Mouse (Mus musculus): ENCODE measurements around the gene Clec4a1. TPM values are rescaled to one million over a fixed set of nuclear protein-coding genes. Genes with fewer than 3 reads are reported as not detected.

Gene Clec4a1
- under 1 TPM; 0.24 to 0.62 TPM for total RNA-seq (2021)
- long read RNA-seq, experiment 1 = 0 reads
- long read RNA-seq, experiment 2 = 0 reads

DNA sequence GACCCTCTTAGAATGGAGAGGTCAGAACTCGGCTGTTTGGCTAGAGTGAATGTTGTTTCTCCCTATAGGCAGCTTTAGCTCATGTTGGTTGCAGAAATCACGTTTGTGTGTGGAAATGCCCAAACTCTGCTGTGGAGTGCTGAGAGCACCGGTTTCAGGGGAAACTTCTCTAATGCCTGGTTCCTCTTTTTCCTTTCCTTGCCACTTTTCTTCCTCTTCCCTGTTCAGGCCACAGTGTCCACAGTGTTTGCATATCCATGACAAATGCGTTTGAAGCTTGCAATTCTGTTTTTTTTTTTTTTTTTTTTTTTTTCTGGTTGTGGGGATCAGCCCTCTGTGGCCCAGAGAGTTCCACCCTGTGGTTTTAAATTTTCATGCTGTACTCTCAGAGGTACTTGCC, at the start of gene Clec4a1:
Gene Clec4a1, plus strand, starts transcription at position 398 of the 400 bp plus-strand sequence.
- no peak for DNase-seq (ENCODE audit: low spot score in 2 of 2)

DNA sequence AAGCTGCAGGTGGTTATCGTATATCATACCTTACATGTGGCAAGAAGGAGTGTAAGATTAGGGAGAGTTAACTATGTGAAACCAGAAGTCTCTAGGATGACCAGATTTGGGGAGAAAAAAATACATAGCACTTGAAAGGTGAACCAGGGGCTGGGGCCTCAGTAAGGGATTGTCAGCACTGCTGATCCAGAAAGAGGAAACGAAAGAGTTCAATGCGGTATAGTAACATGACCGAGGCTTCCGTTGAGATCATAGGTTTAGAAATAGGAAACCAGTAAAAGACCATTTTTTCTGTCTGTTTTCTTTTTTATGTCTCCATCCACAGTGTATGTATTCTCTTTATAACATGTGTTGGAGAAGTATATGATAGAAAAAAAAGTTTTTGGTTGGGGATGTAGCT, 48.8 kb upstream of the Clec4a1 start:
- no peak for DNase-seq (ENCODE audit: low spot score in 2 of 2)

DNA sequence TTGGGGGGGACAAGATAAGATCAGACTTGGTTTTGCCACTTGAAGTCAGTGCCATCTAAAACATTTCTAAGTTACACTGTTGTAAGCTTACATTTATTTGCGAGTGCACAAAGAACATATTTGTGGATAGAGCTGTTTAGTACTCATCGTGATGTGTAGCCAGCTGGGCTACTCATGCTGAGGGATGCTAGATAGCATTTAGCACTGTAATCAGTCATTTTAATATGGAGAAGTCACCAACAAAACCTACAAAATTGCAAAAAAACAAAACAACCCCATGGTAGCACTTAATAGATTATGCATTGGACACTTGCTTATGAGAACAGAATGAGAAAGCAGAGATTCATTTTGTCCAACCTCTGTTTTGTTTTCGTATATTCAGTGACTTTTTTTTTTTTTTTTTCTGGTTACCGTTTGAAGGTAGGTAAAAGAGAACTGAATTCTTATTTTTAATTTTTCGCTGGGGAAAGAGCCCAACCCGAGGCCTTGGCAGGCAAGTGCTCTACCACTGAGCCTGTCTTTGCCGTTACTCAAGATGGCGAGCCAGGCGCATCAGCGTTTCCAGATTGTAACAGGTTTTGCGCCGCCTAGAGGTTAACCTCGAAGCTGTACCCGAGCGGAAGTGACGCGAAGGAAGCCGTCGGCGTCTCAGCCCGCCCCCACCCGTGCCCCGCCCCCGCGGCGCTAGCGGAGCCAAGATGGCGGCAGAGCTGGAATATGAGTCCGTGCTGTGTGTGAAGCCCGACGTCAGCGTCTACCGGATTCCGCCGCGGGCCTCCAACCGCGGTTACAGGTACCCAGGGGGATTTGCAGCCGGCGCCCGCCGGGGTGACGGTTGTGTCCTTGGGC, 47.6 kb upstream of the Clec4a1 start, which contains the start of gene Necap1:
Gene Necap1, plus strand, starts transcription at position 604 of the 849 bp plus-strand sequence.
- peak; percentile 99 for DNase-seq (ENCODE audit: low spot score in 2 of 2)

DNA sequence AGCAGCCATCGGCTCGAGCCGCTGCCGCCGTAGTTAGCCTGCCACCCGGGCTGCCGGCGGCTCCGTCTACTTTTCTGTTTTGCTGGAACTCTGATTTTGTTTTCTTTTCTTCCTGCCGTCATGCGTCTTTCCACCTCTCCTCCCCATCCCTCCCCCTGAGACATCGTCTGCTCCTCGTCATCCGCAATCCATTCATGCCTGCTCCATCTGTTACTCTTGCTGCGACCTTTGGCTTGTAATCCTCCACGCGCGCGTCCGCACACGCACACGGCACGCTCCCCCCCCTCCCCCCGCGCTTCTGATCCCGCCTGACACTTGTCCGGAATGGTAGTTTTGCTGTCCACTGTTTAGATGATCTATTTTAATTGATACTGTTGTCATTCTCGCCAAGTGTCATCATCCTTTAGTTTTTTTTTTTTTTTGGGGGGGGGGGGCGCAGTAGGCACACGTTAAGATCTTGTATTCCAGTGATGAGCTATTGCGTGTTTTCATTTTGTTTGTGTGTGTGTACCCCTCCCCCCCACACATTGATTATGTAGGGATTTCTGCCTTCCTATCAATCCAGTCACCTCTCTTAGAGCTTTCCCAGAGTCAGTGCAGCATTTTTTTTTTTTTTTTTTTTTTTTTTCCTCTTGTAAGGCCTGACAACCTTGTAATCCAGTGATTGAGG, 46.8 kb upstream of the Clec4a1 start:
- DNase-seq (ENCODE audit: low spot score in 2 of 2) = no peak

DNA sequence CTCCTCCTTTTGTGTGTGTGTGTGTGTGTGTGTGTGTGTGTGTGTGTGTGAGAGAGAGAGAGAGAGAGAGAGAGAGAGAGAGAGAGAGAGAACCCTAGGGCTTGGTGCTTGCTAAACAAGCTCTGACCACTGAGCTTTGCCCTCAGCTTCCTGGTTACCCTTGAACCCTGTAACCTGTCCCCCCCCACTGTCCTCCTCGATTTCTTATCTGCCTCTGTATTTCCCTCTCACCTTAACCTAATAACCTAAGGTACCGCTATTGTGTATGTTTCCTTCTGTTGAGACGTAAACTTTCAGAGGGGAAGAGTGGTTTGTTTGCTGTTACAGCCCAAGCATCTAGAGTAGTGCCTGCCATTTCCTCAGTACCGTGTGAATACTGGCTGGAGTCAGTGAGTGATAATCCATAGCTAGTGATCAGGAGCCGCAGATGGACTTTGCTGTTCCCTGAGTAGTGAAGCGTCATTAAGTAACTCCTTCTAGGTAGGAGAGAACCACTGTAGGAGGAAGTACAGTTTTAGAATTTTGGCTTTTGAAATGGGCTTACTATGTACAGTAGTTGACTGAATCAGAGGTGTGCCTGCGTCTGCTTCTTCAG, 42.4 kb upstream of the Clec4a1 start:
- no peak for DNase-seq (ENCODE audit: low spot score in 2 of 2)

DNA sequence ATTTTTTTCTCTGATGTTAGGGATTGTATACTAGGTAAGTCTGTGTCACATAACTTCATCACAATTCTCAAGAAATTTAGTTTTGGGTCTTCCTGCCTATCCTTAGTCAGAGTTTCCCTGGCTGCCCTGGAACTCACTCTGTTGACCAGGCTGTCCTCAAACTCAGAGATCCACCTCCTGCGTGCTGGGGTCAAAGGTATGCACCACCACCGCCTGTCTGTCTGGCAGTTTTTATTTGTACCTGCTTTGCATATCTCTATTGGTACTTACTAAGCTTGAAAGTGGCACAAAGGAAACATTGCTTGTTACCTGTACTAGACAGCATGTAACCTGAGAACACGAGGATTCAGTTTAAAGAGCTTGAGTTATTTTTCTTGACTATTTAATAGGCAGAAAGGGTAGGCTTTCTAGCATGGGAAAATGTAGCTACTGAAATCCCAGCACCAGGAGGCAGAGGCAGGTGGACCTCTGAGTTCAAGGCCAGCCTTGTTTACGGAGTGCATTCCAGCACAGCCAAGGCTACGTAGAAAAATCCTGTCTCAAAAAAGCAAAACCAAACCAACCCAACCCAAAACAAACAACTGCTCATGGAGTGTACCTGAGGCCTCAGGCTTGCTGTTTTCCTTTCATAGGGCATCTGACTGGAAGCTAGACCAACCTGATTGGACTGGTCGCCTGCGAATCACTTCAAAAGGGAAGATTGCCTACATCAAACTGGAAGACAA, 41.7 kb upstream of the Clec4a1 start:
- no peak for DNase-seq (ENCODE audit: low spot score in 2 of 2)

DNA sequence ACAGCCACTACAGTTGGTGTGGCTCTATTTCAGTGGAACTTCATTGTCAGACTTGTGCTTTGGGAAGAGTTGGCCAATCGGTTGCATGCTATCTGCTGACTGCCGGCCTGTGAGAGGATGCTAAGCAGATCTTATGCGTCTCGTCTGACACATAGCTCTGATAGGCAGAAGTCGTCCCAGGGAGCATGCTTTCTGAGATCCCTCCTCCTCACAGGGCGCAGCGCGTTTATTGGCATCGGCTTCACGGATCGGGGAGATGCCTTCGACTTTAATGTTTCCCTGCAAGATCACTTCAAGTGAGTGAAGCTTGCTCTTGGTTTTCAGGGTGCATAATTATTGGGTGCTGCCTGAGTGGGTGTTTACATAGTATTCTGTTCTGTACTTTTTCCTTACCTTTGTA, 40.4 kb upstream of the Clec4a1 start:
- no peak for DNase-seq (ENCODE audit: low spot score in 2 of 2)

DNA sequence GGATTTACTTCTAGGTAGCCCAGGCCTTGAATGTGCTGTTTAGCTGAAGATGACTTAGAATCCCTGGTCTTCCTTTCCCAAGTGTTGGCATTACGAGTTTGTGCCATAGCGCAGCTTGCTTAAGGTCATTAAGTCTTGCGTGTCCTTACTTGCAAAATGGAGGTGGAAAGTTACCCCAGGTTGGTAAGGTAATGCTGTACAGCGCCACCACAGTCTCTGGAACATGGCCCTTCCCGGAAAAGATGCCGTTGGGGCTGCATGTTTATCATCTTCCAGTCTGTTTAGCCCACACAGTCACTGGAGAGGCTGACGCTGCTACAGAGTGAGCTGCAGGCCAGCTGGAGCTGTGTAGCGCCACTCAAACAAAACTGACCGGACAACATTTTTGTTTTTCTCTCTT, 38.0 kb upstream of the Clec4a1 start:
- DNase-seq (ENCODE audit: low spot score in 2 of 2) = no peak

DNA sequence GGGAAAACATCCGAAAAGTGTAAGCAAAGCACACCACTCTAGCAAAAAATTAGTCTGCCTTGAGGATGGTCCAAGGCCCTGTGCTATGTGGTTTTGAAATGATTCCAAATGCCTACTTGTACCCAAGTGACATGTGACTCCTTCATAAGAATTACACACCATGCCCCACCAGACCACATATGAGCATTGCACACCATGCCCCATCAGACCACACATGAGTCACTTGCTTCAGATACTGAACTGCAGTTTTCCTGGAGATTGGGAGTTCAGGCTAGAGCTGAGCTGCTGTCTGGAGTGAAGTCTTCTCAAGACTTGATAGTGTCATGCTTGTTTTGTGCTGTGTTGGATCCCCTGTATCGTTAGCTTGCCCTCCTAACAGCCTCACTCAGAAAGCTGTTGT, 32.0 kb upstream of the Clec4a1 start:
- DNase-seq (ENCODE audit: low spot score in 2 of 2) = no peak

DNA sequence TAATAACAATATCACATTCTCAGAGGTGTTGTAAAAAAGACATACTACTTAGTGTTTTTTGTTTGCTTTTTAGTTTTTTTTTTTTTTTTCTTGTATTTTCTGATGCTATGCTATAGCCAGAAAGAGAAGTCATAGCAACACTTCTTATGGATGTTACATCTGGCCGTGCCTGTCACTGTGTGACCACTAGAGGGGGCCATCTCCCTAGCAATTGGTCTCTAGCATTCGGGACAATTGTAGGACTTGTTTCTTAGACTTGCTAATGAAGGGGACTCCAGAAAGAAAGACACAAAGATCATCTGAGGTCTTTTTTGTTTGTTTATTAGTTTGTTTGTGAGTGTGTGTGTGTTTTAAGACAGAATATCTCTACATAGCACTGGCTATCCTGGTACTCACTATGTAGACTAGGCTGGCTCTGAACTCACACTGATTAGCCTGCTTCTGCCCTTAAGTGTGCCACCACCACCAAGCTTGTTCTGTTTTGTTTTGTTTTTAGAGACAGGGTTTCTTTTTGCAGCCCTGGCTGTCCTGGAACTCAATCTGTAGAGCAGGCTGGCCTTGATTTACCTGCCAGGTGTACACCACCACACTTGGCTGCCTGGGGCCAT, 29.1 kb upstream of the Clec4a1 start:
- DNase-seq (ENCODE audit: low spot score in 2 of 2) = peak; percentile 46 to 72

DNA sequence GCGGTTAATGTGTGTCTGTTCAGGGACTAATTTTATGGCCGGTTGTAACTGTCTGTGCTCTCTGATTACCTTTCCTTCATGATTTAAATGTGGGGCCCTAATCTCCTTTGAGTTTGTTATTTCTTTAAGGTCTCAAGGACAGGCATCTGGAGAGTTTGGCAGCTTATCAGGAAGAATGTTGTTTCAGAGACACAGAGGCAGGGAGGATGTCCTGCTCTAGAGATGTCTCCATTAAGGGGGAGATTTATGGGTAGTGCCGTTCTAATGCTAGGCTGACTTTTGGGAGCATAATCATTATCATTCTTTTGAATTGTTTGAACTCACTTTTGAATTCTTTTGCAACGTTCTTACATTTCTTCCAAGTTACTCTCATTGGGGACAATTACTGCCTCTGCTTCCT, 1.7 kb upstream of the Clec4a1 start:
- no peak for DNase-seq (ENCODE audit: low spot score in 2 of 2)

DNA sequence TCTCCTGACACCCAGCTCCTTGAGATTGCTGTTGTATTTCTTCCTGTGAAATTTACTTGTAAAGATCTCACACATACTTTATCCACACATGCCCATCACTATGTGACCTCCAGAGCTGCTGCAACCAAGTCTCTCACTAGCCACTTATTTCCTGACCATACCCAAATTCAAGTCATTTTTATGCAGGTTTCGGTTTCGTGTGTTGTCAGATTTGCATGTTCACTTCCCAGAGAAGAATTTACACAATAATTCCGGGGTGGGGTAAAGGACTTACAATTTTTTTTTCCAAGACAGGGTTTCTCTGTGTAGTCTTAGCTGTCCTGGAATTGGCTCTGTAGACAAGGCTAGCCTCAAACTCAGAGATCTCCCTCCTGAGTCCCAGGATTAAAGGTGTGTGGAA, 13.2 kb downstream of the Clec4a1 start:
- no peak for DNase-seq (ENCODE audit: low spot score in 2 of 2)

DNA sequence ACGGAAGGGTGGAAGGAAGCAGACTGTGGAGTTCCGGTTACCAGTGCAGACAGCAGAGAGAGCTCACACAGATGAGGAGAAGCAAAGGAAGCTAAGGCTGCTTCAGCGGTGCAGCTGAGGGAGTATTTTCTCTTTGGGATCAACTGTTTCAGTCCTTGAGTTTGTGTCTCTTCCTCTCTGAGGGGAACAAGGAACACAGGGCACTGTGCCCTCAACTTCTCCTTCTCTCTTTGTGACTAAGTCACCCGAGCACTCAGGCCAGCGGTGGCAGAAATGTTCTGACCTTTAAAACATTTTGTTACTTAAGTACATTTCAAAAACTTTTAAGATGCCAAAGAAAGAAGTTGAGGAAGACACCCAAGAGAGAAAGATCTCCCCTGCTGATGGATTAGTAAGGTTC, 18.0 kb downstream of the Clec4a1 start:
- no peak for DNase-seq (ENCODE audit: low spot score in 2 of 2)

DNA sequence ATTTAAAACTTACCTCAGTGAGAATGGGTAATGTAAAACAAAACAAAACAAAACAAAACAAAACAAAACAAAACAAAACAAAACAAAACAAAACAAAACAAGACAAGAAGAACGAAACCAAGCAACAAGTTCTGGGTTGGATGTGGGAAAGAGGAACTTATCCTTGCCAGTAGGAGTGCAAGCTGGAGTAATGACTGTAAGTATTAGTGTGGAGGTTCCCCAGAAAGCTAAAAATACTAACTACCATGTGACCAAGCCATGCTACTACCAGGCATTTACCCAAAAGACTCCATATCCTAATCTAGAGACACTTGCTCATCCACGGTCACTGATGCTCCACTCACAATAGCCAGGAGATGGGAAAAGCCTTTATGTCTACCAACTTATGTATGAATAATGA, 25.1 kb downstream of the Clec4a1 start:
- no peak for DNase-seq (ENCODE audit: low spot score in 2 of 2)

DNA sequence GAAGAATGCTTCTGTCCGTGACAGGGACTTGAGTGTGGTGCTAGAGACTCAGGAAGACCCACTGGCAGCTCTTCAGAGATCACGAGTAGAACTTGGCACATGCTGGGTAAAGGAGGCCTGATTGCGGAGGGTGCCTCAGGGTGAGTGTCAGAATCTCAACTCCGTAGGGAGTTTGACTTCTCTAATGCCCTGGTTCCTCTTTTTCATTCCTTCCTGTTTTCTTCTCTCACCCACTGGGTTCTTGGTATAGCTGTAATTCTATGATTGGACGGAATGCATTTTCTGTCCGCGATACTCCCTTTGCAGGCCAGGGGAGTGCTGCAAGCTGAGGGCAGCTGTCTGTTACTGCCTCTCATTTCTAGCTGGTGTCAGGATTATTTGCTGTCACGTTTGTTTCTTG, 30.8 kb downstream of the Clec4a1 start, which contains the start of gene Clec4a3:
Gene Clec4a3, plus strand, starts transcription at position 115 of the 400 bp plus-strand sequence.
- peak in 1 of 2 experiments; percentile 13 for DNase-seq (ENCODE audit: low spot score in 2 of 2)

DNA sequence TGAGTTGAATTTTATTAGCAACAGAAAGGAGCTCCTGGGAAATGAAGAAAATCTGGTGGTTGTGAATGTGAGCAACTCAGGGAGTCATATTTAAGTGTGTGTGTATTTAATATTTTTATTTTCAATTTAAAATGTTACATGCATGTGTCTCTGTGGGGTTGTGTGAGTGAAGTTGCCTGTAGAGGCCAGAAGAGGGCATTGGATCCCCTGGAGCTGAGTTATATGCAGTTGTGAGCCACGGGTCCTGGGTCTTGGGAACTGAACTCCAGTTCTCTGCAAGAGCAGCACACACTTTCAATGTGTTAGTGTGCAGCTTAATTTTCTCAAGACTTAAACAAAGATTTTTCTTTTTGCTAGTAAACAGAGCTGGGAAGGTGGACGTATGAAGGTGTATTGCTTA, 42.9 kb downstream of the Clec4a1 start:
- no peak for DNase-seq (ENCODE audit: low spot score in 2 of 2)

DNA sequence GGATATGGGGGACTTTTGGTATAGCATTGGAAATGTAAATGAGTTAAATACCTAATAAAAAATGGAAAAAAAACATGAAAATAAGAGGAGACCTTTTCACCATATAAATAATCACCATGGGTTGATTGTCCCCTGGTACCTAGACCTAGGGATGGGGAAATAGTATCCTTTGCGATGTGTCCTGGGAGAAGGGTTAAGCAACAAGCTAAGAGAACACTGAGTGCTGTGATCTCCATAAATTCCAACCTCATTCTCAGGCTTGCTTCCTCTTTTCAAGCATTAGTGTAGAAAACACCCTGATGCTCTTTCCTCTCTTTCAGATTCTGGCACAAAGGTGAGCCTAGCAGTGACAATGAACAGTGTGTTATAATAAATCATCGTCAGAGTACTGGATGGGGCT, 47.4 kb downstream of the Clec4a1 start:
- DNase-seq (ENCODE audit: low spot score in 2 of 2) = no peak
